Mouse (Mus musculus): ENCODE measurements around the gene Pms2.

DNA sequence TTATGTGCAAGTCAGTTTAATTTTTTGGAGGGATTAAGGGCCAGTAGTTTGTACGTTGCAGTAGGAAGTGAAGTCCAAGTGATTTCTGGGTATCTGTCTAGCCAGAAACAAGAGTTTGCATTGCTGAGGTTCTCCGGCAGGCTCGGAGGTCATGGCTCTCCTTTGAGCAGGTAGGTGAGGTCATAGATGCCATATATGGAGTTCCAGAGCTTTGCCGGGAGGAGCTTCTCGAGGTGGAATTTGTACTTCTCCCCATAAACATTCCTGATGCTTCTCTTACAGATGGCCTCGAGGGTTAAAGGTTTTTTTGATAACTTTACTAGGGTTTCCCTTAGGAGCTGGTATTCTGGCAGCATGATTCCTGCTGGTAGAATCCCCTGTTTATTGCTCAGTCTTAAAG is 19.0 kb upstream of the Pms2 start:
- TF ChIP-seq CTCF (IDR thresholded peaks at IDR 0.05; ENCODE audit: insufficient read depth, low read length) (no peak), POLR2A (IDR thresholded peaks at IDR 0.05; ENCODE audit: borderline replicate concordance, extremely low read depth, low read depth, low read length) (no peak)
